Comparison of ENCODE assay signal across 21 mouse cellular contexts in genomic region chr1:99317043-99317709, GRCm38 (mm10).
DNase-seq lines count a peak whose midpoint lies in the region; ATAC-seq and TF ChIP-seq lines count a peak whose summit lies in the region.
"Had no signal": no experiment of that assay in that cellular context is flagged by ENCODE, and none has a peak within 500 bp of the region (broad histone marks: within the 10 kb centered on the region; RNA-seq: fewer than 3 reads in every experiment).

No protein-coding gene starts in this region.

- no peak overlapping the region for H3K4me3 ChIP-seq in forebrain, postnatal 0 days (ENCODE audit: low read depth, low read length)
- H3K4me3 ChIP-seq in forebrain, embryonic 14.5 days (ENCODE audit: low read depth, low read length) = no peak overlapping the region
- H3K4me3 ChIP-seq in midbrain, embryonic 15.5 days = no peak overlapping the region
- H3K4me3 ChIP-seq in midbrain, embryonic 10.5 days = no peak overlapping the region
- H3K4me3 ChIP-seq: embryonic facial prominence, embryonic 13.5 days; erythroblast, embryonic 14.5 days; hindbrain, embryonic 13.5 days had no signal

- WGBS in forebrain, postnatal 0 days = 55% methylated on average over 3 of the region's 3 CpGs
- WGBS in forebrain, embryonic 14.5 days = 66% methylated on average over 3 of the region's 3 CpGs
- WGBS in midbrain, embryonic 15.5 days = 53% methylated on average over 3 of the region's 3 CpGs
- WGBS in midbrain, embryonic 10.5 days = 83% methylated on average over 3 of the region's 3 CpGs

- H3K9ac ChIP-seq in forebrain, postnatal 0 days = no peak overlapping the region
- no peak overlapping the region for H3K9ac ChIP-seq in forebrain, embryonic 14.5 days (ENCODE audit: low read length)
- H3K9ac ChIP-seq in midbrain, embryonic 15.5 days = no peak overlapping the region
- H3K9ac ChIP-seq: embryonic facial prominence, embryonic 13.5 days; hindbrain, embryonic 13.5 days had no signal

- no peaks in the 10 kb centered on the region for H3K27me3 ChIP-seq in forebrain, postnatal 0 days (ENCODE audit: insufficient read depth, low read length)
- H3K27me3 ChIP-seq in forebrain, embryonic 14.5 days (replicated peaks; ENCODE audit: control insufficient read depth, insufficient read depth, low read length) = no peaks in the 10 kb centered on the region
- H3K27me3 ChIP-seq in midbrain, embryonic 15.5 days (replicated peaks) = no peaks in the 10 kb centered on the region
- H3K27me3 ChIP-seq in midbrain, embryonic 10.5 days (ENCODE audit: low read depth, poor library complexity, severe bottlenecking) = no peaks in the 10 kb centered on the region
- H3K27me3 ChIP-seq: CH12.LX; embryonic facial prominence, embryonic 13.5 days; hindbrain, embryonic 13.5 days had no signal

- no peaks in the 10 kb centered on the region for H3K9me3 ChIP-seq in forebrain, postnatal 0 days (ENCODE audit: low read length)
- no peaks in the 10 kb centered on the region for H3K9me3 ChIP-seq in forebrain, embryonic 14.5 days (replicated peaks; ENCODE audit: control insufficient read depth, low read length)
- no peaks in the 10 kb centered on the region for H3K9me3 ChIP-seq in midbrain, embryonic 15.5 days
- no peaks in the 10 kb centered on the region for H3K9me3 ChIP-seq in midbrain, embryonic 10.5 days (replicated peaks)
- H3K9me3 ChIP-seq: embryonic facial prominence, embryonic 13.5 days; hindbrain, embryonic 13.5 days had no signal

- H3K36me3 ChIP-seq in forebrain, postnatal 0 days (ENCODE audit: insufficient read depth) = no peaks in the 10 kb centered on the region
- no peaks in the 10 kb centered on the region for H3K36me3 ChIP-seq in forebrain, embryonic 14.5 days (ENCODE audit: control insufficient read depth, insufficient read depth, low read length)
- no peaks in the 10 kb centered on the region for H3K36me3 ChIP-seq in midbrain, embryonic 15.5 days (replicated peaks)
- H3K36me3 ChIP-seq in midbrain, embryonic 10.5 days = no peaks in the 10 kb centered on the region
- H3K36me3 ChIP-seq: embryonic facial prominence, embryonic 13.5 days; hindbrain, embryonic 13.5 days had no signal

- H3K4me2 ChIP-seq in forebrain, postnatal 0 days (ENCODE audit: low read depth) = no peak overlapping the region
- no peak overlapping the region for H3K4me2 ChIP-seq in forebrain, embryonic 14.5 days (ENCODE audit: low read length)
- no peak overlapping the region for H3K4me2 ChIP-seq in midbrain, embryonic 15.5 days
- H3K4me2 ChIP-seq: embryonic facial prominence, embryonic 13.5 days; hindbrain, embryonic 13.5 days had no signal

- no peak overlapping the region for H3K27ac ChIP-seq in forebrain, postnatal 0 days (ENCODE audit: low read depth, low read length)
- H3K27ac ChIP-seq in forebrain, embryonic 14.5 days (ENCODE audit: low read depth, low read length) = no peak overlapping the region
- peak overlapping the region; percentile 43; the same call in 1 of the 2 replicates for H3K27ac ChIP-seq in midbrain, embryonic 15.5 days
- no peak overlapping the region for H3K27ac ChIP-seq in midbrain, embryonic 10.5 days (replicated peaks)
- H3K27ac ChIP-seq: embryonic facial prominence, embryonic 13.5 days; hindbrain, embryonic 13.5 days; hindbrain, postnatal 0 days had no signal

- ATAC-seq in forebrain, postnatal 0 days = no peak
- ATAC-seq in forebrain, embryonic 14.5 days = no peak
- ATAC-seq in midbrain, embryonic 15.5 days (replicated peaks) = peak; percentile 83
- ATAC-seq: forebrain, embryonic 16.5 days; hindbrain, postnatal 0 days had no signal

- DNase-seq in forebrain, postnatal 0 days = peak; percentile 4
- DNase-seq in forebrain, embryonic 14.5 days (ENCODE audit: low spot score) = no peak
- DNase-seq in midbrain, embryonic 10.5 days (ENCODE audit: low spot score) = no peak
- peak; percentile 2 for DNase-seq in fibroblast of lung, adult 2 months (ENCODE audit: low read depth)
- no peak for DNase-seq in left cerebral cortex, adult 8-10 months (ENCODE audit: low spot score in 2 of 2)
- DNase-seq in adrenal gland, adult 8-10 months = no peak
- DNase-seq: adrenal gland, adult 2 months; adrenal gland, postnatal 36 days; cerebellum, adult 11-12 months; cerebellum, adult 9-10 months; cerebellum, postnatal 25 days; gastrocnemius, postnatal 36 days; heart, adult 11 months; heart, postnatal 10 days had no signal

- TF ChIP-seq CTCF in forebrain, postnatal 0 days (IDR thresholded peaks at IDR 0.05; ENCODE audit: low read depth) = no peak

- no peaks in the 10 kb centered on the region; the same call in 1 of the 2 replicates for H3K4me1 ChIP-seq in forebrain, postnatal 0 days (ENCODE audit: insufficient read depth)
- H3K4me1 ChIP-seq in forebrain, embryonic 14.5 days (ENCODE audit: control insufficient read depth, insufficient read depth, low read length) = no peaks in the 10 kb centered on the region
- H3K4me1 ChIP-seq in midbrain, embryonic 15.5 days = no peaks in the 10 kb centered on the region
- H3K4me1 ChIP-seq in midbrain, embryonic 10.5 days = no peaks in the 10 kb centered on the region
- H3K4me1 ChIP-seq: embryonic facial prominence, embryonic 13.5 days; hindbrain, embryonic 13.5 days had no signal

Comparison
In these comparisons a context has a peak if more than half of its experiments do, and no peak if none do; other contexts are left out.
1. DNase-seq: peak in forebrain, postnatal 0 days (single experiment) and fibroblast of lung, adult 2 months (single experiment); none in forebrain, embryonic 14.5 days (single experiment), midbrain, embryonic 10.5 days (single experiment), left cerebral cortex, adult 8-10 months (0 of 2) and adrenal gland, adult 8-10 months (single experiment).